Mouse (Mus musculus) lung, postnatal 0 days (tissue): ENCODE results near the gene Kcna3.

ENCODE experiments used
- CTCF ChIP-seq: IDR thresholded peaks from 2 replicates; pipeline ENCODE4 v1.5.1; 2016; ENCODE audit warnings: antibody characterized with exemption, mild to moderate bottlenecking
- EP300 ChIP-seq: IDR thresholded peaks from 2 replicates; pipeline ENCODE4 v1.6.1; 2016; ENCODE audit warnings: antibody characterized with exemption, mild to moderate bottlenecking, control low read depth

- TF ChIP-seq CTCF (no peak), EP300 (no peak)
These were observed 25.5 kb downstream of the Kcna3 start for GRCm38 (mm10) chr3:107061468-107061867.
